Mouse (Mus musculus) retina, postnatal 1 day (tissue): ENCODE measurements around the gene Cox8a.

Source experiments
- DNase-seq: peaks from one replicate; pipeline ENCODE4 v3.0.0-alpha.2; 2012

The Cox8a gene

DNA sequence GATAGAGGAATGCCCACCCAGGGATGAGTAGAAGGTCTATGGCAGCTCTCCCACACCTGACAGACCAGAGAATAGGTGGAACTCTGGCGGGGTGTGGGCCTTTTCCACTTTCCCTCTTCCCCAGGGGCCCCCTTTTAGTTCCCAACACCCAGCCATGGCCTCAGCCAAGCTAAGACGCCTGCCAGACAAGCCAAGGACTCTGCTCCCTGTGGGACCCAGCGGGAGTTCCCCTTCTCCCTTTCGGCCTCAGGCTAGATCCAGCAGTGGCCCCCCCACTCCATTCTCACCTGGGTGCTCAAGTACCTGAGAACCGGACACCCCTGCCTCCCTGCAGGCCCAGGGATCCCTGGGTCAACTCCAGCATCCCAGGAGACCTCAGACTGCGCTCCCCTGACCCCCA lies 4.8 kb upstream of the Cox8a start:
- DNase-seq, result no peak

DNA sequence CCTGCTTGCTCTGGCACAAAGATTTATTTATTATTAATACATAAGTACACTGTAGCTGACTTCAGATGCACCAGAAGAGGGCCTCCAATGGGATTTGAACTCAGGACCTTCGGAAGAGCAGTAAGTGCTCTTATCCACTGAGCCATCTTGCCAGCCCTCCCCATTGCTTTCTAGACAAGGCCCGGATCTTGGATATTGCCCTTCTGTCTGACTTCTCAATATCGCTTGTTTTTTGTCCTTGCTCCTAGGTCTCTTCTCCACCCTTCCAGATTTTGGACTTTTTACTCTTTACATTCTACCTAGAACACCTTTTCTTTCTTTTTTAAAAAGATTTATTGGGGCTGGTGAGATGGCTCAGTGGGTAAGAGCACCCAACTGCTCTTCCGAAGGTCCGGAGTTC lies 1.3 kb upstream of the Cox8a start:
- DNase-seq, result no peak

DNA sequence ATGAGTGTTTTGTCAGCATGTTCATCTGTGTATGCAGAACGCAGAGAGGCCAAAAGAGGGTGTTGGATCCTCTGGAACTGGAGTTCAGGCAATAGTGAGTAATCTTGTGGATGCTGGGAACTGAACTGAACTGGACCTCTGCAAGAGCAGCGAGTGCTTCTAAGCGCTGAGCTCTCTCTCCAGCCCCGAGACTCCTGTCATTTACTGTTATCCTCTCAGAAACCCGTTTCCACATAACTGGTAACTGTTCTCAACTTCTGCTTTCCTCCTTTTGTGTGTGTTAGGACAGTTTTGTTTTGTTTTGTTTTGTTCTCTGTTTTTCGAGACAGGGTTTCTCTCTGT lies 481 bp upstream of the Cox8a start:
- no peak for DNase-seq

DNA sequence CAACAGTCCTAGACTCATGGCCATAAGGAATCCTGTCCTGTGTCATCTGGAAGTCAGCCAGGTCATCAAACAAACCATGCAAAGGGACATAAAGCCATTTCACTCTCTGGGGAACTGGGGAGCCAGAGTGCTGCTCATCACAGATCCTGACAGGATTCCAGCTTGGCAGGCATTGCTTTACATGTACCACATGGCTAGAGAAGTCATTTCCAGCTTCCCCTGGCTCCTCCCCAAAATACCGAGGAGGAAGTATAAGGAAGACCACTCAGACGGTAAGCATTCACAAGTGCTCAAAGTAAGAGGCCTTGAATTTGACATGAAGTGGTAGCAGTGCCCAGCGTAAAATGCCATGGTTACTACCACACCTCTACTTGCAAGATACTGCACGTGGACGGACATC lies 2.9 kb downstream of the Cox8a start:
- no peak for DNase-seq

DNA sequence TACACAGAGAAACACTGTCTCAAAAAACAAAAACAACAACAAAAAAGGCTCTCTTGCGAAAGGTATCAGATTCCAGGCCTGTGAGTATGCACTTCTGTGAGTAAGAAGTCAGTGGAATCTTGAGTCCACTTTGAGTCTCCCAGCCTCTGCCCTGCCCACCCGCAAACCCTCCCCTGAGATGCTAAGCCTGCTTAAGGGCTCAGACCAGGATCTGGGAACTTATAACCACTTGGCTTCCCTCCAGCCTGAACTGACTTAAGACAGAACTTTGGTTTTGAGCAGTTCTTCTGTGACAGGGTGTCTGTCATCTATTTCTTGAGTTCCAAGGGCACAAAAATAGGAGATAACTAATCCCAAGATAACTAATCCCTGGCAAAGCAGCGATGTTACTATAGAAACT lies 4.4 kb downstream of the Cox8a start:
- peak; percentile 62 for DNase-seq

DNA sequence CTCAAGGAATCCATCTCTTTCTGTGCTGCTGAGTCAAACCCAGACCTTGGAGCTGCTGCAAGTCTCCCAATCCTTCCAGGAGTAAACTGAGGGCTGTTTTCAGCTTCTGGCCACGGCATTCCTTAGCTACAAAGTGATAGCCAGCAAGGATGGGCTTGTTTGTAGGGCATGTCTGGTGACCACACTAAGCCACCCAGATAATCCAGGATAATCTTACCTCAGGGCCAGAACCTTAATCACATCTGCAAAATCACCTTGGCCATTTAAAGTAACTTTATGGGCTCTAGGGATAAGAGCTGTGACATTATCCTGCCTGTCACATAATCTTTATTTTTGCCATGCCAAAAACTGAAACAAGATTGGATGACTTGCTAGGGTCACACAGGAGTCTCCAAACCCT lies 5.2 kb downstream of the Cox8a start:
- peak; percentile 52 for DNase-seq

DNA sequence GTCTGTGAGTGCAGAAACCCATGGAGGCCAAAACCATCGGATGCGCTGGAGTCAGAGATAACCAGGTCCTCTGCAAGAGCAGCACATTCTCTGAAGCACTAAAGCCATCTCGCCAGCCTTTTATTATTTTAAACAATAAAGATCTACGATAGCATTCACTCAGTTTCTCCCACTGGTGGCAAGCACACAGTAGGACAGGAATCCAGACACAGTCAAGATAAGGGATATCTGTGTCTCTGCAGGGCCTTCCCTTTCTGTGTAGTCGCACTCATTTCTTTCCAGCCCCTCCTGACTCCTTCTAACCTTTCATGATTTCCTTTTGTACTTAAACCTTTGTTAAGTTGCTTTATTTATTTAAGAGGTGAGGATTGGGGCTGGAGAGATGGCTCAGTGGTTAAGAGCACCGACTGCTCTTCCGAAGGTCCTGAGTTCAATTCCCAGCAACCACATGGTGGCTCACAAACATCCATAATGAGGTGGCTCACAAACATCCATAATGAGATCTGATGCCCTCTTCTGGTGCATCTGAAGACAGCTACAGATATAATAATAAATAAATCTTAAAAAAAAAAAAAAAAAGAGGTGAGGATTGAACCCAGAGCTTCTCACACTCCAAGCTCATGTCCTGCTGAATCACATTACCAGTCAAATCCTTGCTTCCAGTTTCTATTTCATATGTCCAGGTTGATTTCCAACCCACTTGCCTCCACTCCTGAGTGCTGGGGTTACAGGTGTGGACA lies 7.3 kb downstream of the Cox8a start:
- no peak for DNase-seq

DNA sequence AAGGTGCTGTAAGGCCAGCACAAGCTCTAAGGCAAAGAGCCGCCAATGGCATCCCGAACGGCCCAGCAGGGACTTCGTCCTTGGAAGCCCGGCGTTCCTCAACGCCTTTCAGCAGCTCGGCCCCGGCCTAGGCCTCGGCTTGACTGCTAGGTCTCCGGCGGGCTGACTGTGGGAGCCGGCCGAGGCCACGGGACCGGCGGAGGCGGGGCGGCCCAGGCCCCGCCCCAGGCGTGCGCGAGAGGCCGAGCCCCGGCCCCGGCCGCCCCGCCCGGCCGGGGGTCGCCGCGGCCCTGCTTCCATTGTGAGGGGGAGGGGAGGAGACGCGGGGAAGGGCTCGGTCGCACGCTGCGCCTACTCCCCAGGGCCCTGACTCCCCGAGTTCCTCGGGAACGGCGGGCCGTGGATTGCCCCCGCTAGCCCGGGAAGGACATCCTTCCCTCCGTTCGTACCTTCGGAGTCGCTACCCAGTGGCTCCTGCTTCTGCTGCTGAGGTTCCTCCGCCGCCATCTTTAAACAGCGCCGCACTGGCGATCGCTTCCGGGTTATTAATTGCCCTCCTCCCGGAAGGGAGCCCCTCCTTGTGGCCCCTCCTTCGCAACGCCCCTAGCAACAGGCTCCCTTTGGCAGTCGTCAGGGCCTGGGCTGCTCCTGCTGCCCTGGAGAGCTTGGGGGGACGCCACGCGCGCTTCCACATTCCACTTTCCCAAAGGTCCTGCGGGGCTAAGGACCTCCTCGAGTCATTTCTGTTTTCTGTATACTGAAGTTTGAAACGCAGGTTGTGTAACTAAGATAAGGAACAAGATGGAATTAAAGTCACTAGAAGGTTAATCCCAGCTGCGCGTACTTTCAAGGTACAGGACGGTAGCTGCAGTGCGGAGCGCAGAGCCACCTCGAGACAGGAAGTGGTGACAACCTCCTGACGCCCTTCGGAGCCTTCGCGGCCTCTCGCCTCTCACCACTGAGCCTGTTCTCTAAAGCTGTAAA lies 11.4 kb downstream of the Cox8a start, which contains the start of gene Otub1:
Otub1 (minus strand) TSS at position 564 of the 984 bp plus-strand sequence.
- peak; percentile 97 for DNase-seq

DNA sequence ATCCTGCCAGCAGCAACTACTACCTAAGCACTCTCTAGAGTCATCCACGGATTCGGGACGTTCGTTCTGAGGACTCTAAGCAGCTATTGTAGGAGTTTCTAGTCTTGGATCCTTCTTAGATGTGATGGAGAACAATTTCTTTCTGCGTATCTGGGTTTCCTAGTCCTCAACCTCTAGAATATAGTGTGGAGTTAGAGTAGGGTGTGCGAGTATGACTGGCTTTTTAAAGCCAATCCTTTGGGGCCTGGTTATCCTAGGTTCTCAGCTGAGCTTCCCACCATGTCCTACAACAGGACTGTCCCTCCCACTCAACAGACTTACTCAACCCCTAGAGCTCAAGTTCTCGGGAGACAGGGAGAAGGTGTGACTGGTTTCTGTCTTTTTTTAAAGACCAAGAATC lies 12.1 kb downstream of the Cox8a start:
- no peak for DNase-seq

DNA sequence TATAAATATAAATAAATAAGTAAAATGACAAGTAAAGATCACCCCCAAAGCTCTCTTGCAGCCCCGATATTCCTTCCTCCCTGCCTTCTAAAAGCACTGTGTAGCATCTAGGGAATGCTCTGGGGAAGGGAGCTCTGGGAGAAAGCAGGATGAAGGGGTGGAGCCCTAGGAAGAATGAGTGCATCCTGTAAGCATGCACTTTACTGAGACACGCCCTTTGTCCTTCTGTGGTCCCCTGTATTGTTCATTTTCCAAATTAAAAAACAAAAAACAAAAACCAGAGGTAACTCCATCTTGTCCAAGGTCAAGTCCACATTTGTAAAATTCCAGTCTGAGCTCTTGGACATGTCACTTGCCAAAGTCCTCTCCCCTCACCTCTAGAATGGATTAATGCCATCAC lies 12.5 kb downstream of the Cox8a start:
- DNase-seq, result no peak

DNA sequence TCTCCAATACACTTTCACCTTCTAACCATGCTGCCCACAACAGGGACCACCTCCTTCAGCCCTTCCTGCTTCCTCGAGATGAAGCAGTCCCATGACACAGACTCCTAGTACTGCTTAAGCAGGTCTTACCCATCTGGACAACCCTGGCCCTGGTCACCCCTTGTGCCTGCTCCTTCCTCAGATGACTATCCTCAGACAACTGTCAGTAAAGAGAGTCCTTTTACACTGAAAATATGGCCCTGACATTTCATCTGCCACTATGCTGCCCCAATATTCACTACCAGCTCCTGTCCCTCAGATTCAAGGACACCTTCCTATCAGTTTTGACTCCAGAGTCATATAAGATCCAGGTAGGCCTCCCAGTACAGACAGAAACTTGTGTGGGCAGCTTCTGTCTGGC lies 17.0 kb downstream of the Cox8a start:
- DNase-seq, result no peak

DNA sequence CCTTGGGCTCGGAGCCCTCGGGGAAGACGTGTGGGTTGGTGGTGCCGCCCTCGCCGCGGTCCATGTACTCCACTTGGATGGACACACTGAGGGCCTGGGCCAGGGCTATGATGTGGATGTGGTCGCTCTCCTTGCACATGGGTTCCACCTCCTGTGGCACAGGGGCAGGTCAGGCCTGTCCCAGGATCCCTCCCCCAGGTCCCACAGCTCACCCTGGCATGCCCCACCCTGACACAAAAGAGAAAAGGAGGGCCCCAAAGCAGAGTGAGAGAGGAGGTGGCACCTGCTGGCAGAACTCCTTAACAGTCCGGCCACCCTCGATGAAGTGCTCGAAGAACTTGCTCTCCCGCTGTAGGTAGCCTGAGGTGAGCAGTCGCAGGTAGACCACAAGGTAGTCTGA lies 18.3 kb downstream of the Cox8a start:
- no peak for DNase-seq

DNA sequence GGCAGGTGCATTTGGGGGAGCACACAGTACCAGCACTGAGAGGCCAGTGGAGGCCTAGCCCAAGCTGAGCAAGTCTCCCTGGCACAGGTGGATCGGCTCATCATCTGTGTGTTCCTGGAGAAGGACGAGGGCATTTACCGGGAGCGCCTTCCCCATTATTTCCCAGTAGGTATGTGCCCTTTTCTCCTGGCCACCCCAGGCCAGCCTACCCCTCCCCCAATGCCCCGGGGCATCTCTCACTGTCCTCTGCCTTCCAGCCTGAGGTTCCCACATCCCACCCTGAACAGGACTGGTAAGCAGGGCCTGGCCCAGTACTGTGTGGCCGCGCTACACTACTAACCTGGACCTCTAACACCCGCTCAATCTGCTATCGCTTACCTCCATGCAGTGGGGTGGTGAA lies 20.0 kb downstream of the Cox8a start:
- DNase-seq, result no peak

DNA sequence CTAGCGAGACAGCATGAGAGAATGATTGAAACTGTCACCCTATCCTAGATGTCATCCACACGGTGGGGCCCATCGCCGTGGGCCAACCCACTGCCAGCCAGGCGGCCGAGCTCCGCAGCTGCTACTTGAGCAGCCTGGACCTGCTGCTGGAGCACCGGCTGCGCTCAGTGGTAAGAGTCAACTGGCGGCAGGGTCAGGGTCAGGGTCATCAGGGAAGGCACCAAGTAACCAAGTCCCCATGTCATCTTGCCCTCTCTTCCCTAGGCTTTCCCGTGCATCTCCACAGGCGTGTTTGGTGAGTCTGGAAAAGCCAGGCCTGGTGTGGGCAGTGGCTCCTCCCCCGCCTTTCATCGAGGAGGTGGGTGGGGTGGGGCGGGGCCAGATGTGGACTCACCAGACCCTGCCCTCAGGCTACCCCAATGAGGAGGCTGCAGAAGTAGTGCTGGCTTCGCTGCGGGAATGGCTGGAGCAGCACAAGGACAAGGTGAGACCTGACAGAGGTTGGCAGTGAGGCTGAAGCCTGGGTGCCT lies 20.6 kb downstream of the Cox8a start:
- DNase-seq, result peak; percentile 50

DNA sequence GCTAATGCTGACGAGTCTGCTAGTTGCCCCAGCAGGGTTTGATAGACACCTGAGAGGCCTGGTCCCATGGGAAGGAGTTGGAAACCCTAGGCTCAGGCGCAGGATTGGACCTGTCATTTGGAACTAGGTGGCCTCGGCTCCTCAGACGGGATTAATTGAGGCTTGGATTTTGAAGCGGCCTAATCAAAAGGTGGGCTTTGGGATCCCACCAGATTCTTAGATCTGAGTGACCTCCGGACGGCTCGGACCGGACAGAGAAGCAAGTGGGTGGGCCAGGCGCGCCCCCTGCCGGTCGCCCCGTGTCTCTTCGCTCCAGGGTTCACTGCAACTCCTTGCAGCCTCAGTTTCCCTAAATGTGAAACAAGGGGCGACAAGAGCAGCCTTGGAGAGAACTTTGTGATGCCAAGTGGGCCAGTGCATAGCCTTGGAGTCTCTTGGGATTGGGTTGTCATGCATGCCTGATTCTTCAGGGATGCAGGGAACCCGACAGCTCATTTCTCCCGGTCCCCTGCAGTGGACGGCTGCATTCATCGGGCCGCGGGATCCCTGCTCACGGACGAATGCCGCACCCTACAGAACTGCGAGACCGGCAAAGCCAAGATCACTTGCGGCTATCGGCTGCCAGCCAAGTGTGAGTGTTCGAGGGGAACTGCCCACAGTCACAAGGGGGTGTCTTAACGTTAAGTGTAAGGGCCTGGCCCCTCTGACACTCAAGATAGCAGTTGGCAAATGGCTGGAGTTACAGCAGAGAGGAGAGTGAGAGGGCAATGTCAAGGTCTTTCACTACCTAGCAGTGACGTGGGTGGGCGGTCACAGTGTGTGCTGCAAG lies 21.3 kb downstream of the Cox8a start:
- peak; percentile 74 for DNase-seq

DNA sequence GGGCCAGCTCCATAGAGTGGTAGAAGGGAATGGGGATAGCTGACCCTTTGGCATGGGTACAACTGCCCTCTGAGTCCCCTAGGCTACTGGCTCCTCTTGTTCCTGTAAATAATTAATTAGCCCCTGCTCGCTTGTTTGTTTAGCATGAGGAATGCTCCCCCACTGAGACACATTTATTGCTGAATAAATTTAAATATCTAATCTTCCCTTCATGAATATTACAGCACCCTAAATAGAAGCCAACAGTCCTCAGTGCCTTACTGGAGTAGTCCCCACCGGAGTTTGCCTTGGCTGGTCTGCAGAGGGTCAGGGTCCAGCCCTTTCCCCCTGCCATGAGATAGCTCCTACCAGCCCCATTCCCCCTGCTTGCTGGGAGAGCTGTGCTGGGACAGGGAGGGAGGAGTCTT lies 24.9 kb downstream of the Cox8a start:
- DNase-seq, result no peak

DNA sequence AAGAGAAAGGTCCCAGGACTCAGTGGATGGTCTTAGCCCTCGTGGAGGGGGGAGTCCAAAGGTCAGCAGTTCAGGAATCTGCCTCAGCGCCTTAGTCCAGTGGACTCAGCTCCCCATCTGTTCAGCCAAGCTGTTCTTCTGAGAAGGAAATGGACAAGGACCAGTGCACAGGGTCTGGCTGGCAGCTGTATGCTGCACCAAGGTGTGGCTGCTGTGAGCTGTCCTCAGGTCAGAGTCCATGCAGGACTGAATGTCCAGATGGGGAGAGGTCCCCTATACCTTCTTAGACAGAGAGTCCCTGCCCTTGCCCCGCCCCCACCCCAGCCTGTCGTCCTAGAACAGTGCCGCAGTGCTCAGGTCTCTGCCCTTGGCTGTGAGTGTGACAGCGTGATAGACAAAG lies 25.8 kb downstream of the Cox8a start:
- no peak for DNase-seq

DNA sequence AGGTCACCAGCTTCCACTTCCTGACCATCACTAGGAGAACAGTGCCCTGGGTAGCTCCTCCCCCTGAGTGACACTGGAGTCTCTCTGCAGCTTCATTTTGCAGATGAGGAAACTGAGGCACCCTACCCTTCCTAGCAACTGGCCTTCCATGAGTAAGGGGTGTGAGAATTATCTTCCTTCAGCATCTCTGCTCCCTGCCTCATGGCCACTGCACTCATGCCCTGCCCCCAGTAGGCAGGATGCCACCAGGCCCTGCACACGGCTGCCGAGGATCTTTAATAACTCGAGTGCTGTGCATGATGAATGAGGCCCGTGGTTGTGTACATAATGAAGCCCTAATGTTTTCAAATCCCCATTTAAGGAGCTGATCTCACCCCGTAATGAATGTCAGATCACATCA lies 26.4 kb downstream of the Cox8a start:
- no peak for DNase-seq

DNA sequence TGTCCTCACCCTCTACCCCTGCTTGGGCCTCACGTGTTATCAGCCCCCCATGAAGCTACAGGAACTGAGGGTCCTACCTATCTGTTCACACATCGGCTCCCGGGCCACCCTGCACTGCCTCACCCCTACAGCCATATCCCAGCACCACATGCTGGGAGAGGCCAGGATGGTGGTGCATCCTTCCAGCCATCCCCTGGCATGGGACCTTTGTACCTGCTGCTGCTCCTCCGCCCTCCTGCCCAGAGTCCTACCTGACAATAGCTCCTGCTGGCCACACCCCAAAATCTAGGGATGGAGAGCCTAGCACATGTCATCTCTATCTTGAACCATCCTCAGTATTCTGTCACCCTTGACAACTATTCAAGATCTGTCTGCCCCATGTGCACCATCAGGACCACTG lies 28.4 kb downstream of the Cox8a start:
- DNase-seq, result no peak

DNA sequence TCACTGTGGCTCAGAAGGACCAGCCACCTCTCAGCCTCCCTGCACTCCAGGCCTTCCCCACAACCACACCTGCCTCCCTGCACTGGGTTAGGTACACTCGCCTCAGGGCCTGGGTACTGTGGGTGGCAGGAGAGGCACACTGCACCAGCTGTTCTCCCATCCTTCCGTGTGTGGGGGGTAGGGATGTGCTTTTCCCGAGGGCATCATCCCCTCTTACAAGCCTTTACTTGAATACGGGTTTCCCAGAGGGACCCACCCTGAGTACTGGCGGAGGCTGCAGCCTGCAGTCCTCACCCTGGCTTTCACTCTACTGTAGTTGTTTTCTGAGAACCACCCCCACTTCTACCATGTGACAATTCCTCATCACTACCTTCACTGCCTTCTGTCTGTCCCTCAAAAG lies 30.3 kb downstream of the Cox8a start:
- DNase-seq, result no peak

DNA sequence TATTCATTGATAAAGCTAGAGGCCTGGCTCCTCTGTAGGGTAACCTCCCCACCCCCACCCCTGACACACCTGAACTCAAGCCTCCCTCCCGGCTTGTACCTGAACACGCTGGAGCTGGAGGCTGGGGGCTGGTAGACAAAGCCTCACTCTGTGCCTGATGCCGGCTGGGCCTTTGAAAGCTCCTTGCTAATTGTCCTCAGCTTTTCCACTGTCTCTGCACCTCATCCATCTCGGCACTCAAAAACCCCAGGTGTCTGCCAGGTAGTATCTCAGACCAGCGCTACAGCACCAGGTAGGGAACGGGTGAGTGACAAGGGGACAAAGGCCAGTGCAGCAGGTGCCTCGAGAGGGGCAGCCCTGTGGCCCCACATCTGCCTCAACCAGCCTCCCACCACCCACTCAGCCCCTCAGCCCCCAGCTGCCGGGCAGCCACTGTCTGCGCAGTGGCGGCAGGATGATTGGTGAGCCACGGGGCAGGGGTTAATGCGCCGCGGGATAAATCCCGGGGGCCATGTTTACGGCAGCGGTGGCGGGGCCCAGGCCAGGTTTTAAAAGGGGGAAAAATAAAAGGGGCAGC lies 31.6 kb downstream of the Cox8a start:
- peak; percentile 42 for DNase-seq

DNA sequence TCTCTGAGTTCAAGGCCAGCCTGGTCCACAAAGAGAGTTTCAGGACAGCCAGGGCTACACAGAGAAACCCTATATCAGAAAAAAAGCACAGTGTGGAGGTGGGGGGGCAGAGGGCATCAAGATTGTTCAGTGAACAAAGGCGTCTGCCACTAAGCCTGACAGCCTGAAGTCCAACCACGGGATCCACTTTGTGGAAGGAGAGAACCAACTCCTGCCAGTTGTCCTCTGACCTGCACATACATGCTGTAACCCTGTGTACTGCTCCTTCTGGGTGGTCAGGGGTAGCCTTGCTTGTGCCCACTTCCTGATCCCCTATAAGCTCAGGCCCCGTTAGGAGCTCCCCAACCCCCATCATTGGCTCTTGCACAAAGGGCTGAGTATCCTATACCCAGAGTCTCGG lies 32.4 kb downstream of the Cox8a start:
- no peak for DNase-seq

DNA sequence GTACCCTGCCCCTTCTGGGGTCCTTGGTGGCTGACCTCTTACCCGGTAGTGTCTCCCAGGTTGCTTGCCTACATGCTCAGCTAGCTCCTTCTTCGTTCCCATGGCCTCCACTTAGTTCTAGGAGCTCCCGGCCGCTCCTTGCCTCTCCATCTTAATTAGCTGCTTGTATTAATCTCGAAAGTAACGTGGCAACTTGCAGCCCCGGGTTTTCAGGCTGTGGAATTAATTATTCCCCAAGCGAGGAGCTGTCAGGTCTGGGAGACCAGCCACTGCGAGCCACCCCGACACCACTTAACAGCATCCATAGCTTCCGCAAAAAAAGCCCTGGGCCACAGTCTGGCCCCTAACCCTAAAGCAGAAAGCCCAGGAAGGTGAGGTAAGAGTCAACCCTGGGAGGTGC lies 34.0 kb downstream of the Cox8a start:
- DNase-seq, result peak; percentile 52
